Mouse (Mus musculus) erythroblast, embryonic 14.5 days (primary cell): ENCODE results near the gene Cldn3.

ENCODE experiments used
- GATA1 ChIP-seq: IDR thresholded peaks from 2 replicates; pipeline ENCODE4 v1.6.1; 2012; ENCODE audit warnings: low read length, inconsistent platforms, mixed read lengths
- TAL1 ChIP-seq: IDR thresholded peaks from 3 replicates; pipeline ENCODE4 v1.6.1; 2012; ENCODE audit warnings: low read length, inconsistent platforms, mixed read lengths

DNA sequence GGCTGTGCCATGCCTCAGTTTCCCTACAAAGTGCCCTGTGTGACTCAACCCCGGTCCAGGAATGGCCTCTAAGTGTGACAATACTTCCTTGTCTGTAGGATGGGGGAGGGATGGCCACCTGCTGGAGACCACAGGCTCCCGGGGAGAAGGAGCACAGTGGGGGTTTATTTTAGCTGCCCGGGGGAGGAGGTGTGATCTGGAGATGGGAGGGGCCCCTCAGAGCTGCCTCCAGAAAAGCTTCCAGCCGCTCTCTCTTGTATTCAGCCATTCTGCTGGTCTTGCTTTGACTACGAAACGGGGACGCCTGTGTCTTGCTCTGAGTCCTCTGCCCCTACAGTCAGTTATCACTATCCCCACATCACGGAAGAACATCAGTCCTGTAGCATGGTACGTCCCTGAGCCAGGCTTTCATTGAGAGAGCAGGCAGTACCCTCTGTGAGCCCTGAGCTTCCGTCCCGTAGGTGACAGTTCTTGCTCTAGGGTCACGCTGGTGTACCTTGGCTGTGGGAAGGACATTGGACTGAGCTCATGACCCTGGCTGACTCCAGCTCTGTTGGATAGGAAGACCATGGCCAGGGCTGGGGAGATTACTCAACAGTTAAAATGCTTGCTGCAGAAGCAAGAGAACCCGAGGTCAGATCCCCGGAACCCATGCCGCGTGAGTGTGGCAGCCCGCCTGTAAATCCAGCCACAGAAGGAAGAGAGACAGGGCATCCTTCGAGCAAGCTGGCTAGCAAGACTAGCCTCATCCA, 49.8 kb downstream of the Cldn3 start:
- no peak for TF ChIP-seq TAL1
- TF ChIP-seq GATA1, result no peak
